10 mouse cellular contexts compared by ENCODE assay signal in genomic region chr9:65502146-65502545, GRCm38 (mm10). TPM values are rescaled to one million over a fixed set of nuclear protein-coding genes. Genes with fewer than 3 reads are reported as not detected.
DNase-seq lines count a peak whose midpoint lies in the region; ATAC-seq and TF ChIP-seq lines count a peak whose summit lies in the region.
"Had no signal": no experiment of that assay in that cellular context is flagged by ENCODE, and none has a peak within 500 bp of the region (broad histone marks: within the 10 kb centered on the region; RNA-seq: fewer than 3 reads in every experiment).

No protein-coding gene starts in this region.

- no peaks in the 10 kb centered on the region for H3K9me3 ChIP-seq in kidney, embryonic 16.5 days (ENCODE audit: low read length)
- no peaks in the 10 kb centered on the region for H3K9me3 ChIP-seq in liver, postnatal 0 days (ENCODE audit: low read length)
- H3K9me3 ChIP-seq: embryonic facial prominence, embryonic 13.5 days; heart, embryonic 13.5 days had no signal

- H3K4me2 ChIP-seq in kidney, embryonic 16.5 days (replicated peaks; ENCODE audit: low read depth, low read length): no peak overlapping the region
- no peak overlapping the region for H3K4me2 ChIP-seq in liver, postnatal 0 days (ENCODE audit: low read depth, low read length)
- H3K4me2 ChIP-seq: embryonic facial prominence, embryonic 13.5 days; heart, embryonic 13.5 days had no signal

- no peak for TF ChIP-seq EP300 in liver, postnatal 0 days (IDR thresholded peaks at IDR 0.05; ENCODE audit: low read depth)

- no peak overlapping the region for H3K9ac ChIP-seq in kidney, embryonic 16.5 days (replicated peaks; ENCODE audit: low read length)
- no peak overlapping the region for H3K9ac ChIP-seq in liver, postnatal 0 days (replicated peaks)
- H3K9ac ChIP-seq: embryonic facial prominence, embryonic 13.5 days; heart, embryonic 13.5 days had no signal

- H3K4me1 ChIP-seq in kidney, embryonic 16.5 days (ENCODE audit: insufficient read depth, low read length): peaks cover 3% of the 10 kb centered on the region; the same call in 1 of the 2 replicates
- no peaks in the 10 kb centered on the region for H3K4me1 ChIP-seq in liver, postnatal 0 days (ENCODE audit: insufficient read depth)

- WGBS in kidney, embryonic 16.5 days: 43% methylated on average over 8 of the region's 8 CpGs
- WGBS in liver, postnatal 0 days (ENCODE audit: insufficient replicate concordance): 49% methylated on average over 8 of the region's 8 CpGs

- H3K27me3 ChIP-seq in kidney, embryonic 16.5 days (ENCODE audit: insufficient read depth, low read length): no peaks in the 10 kb centered on the region
- no peaks in the 10 kb centered on the region for H3K27me3 ChIP-seq in liver, postnatal 0 days (ENCODE audit: insufficient read depth, low read length)
- H3K27me3 ChIP-seq: embryonic facial prominence, embryonic 13.5 days had no signal

- no peak overlapping the region for H3K4me3 ChIP-seq in kidney, embryonic 16.5 days (ENCODE audit: low read length)
- no peak overlapping the region for H3K4me3 ChIP-seq in liver, postnatal 0 days (ENCODE audit: low read depth, low read length)
- H3K4me3 ChIP-seq: embryonic facial prominence, embryonic 13.5 days; heart, embryonic 13.5 days had no signal

- DNase-seq in kidney, adult 18-20 months: no peak
- peak; percentile 23 for DNase-seq in A20 (ENCODE audit: low read depth, low spot score)
- DNase-seq in MN1 (ENCODE audit: low spot score): peak; percentile 48
- peak; percentile 18 for DNase-seq in liver, postnatal 0 days
- no peak for DNase-seq in adrenal gland, adult 8-10 months
- no peak for DNase-seq in cerebellum, adult 8-10 months
- DNase-seq: thymus, postnatal 36 days had no signal

- peak; percentile 54; the same call in 1 of the 2 replicates for ATAC-seq in kidney, embryonic 16.5 days (ENCODE audit: low FRiP score, low TSS enrichment)
- ATAC-seq in liver, postnatal 0 days: no peak

- no peaks in the 10 kb centered on the region for H3K36me3 ChIP-seq in kidney, embryonic 16.5 days (ENCODE audit: insufficient read depth, low read length)
- no peaks in the 10 kb centered on the region for H3K36me3 ChIP-seq in liver, postnatal 0 days (replicated peaks; ENCODE audit: insufficient read depth, low read length)
- H3K36me3 ChIP-seq: embryonic facial prominence, embryonic 13.5 days; heart, embryonic 13.5 days had no signal

- TF ChIP-seq CTCF in liver, postnatal 0 days (IDR thresholded peaks at IDR 0.05; ENCODE audit: low read depth): peak; percentile 58

- H3K27ac ChIP-seq in kidney, embryonic 16.5 days (ENCODE audit: low read length): no peak overlapping the region
- no peak overlapping the region for H3K27ac ChIP-seq in liver, postnatal 0 days (ENCODE audit: low read depth)
- H3K27ac ChIP-seq: embryonic facial prominence, embryonic 13.5 days; heart, embryonic 13.5 days had no signal

RNA-seq across cellular contexts. Expression of gene Ankdd1a, which starts 17.8 kb away (rescaled TPM):
- not detected in 2 replicates for polyA plus RNA-seq in kidney, embryonic 16.5 days (2015; fragmentation: Nextera tagmentation; extraction: Ambion mirVana)
- polyA plus RNA-seq in liver, postnatal 0 days (2015; fragmentation: Nextera tagmentation; extraction: Ambion mirVana): not detected in 2 replicates
- 1 to 10 TPM; 3.5 to 6.0 (median 5.6) TPM for total RNA-seq in adrenal gland, adult 8-10 months (2022)
- polyA plus RNA-seq: embryonic facial prominence, embryonic 13.5 days; heart, embryonic 13.5 days had no signal

RNA-seq across cellular contexts. Expression of gene Spg21, which starts 41.4 kb away (rescaled TPM):
- 112 and 121 TPM in 2 replicates for polyA plus RNA-seq in kidney, embryonic 16.5 days (2015; fragmentation: Nextera tagmentation; extraction: Ambion mirVana)
- 34.4 and 37.0 TPM in 2 replicates for polyA plus RNA-seq in liver, postnatal 0 days (2015; fragmentation: Nextera tagmentation; extraction: Ambion mirVana)
- 10 to 100 TPM; 49.3 to 68.2 (median 60.7) TPM for total RNA-seq in adrenal gland, adult 8-10 months (2022)

Comparison
In these comparisons a context has a peak if more than half of its experiments do, and no peak if none do; other contexts are left out.
1. DNase-seq: peak in A20 (single experiment), MN1 (single experiment) and liver, postnatal 0 days (single experiment); none in kidney, adult 18-20 months (single experiment), adrenal gland, adult 8-10 months (single experiment) and cerebellum, adult 8-10 months (single experiment).